Mouse (Mus musculus): ENCODE data around the gene Myd88. TPM values are rescaled to one million over a fixed set of nuclear protein-coding genes. Genes with fewer than 3 reads are reported as not detected.

Gene Myd88
- polyA plus RNA-seq (2015; fragmentation: Nextera tagmentation; extraction: Ambion mirVana) = 15.0 and 22.0 TPM in 2 replicates

GRCm38 (mm10) chr9:119340909-119341816, at the start of gene Myd88:
Gene Myd88, minus strand, starts transcription at chr9:119341411.

GRCm38 (mm10) chr9:119365284-119365683, 24.1 kb upstream of the Myd88 start, which contains the start of gene Slc22a14:
Gene Slc22a14, minus strand, starts transcription at chr9:119365553.

GRCm38 (mm10) chr9:119357331-119358057, 16.3 kb upstream of the Myd88 start, which contains the start of gene Xylb:
Gene Xylb, plus strand, starts transcription at chr9:119357381.

GRCm38 (mm10) chr9:119339558-119340211, 1.5 kb downstream of the Myd88 start, which contains the start of gene Acaa1a:
Gene Acaa1a, plus strand, starts transcription at chr9:119339676.

GRCm38 (mm10) chr9:119322289-119323259, 18.6 kb downstream of the Myd88 start, which contains the start of gene Oxsr1:
Gene Oxsr1, minus strand, starts transcription at chr9:119322427.

Other genes starting within 250 kb of the Myd88 start
- 9.3 and 11.6 TPM in 2 replicates for gene Plcd1, start 247.9 kb downstream of the Myd88 start, polyA plus RNA-seq (2015; fragmentation: Nextera tagmentation; extraction: Ambion mirVana)
- 0.06 and 0.16 TPM in 2 replicates for gene Dlec1, start 238.9 kb downstream of the Myd88 start, polyA plus RNA-seq (2015; fragmentation: Nextera tagmentation; extraction: Ambion mirVana)
- 1.6 and 8.8 TPM in 2 replicates for gene Acaa1b, start 184.3 kb downstream of the Myd88 start, polyA plus RNA-seq (2015; fragmentation: Nextera tagmentation; extraction: Ambion mirVana)
- gene Gm47289, start 182.2 kb downstream of the Myd88 start, polyA plus RNA-seq (2015; fragmentation: Nextera tagmentation; extraction: Ambion mirVana) = not detected in 2 replicates
- not detected in 2 replicates for gene Slc22a13, start 132.3 kb downstream of the Myd88 start, polyA plus RNA-seq (2015; fragmentation: Nextera tagmentation; extraction: Ambion mirVana)
- 7.4 and 8.1 TPM in 2 replicates for gene Oxsr1, start 19.0 kb downstream of the Myd88 start, polyA plus RNA-seq (2015; fragmentation: Nextera tagmentation; extraction: Ambion mirVana)
- 69.8 and 81.8 TPM in 2 replicates for gene Acaa1a, start 1.7 kb downstream of the Myd88 start, polyA plus RNA-seq (2015; fragmentation: Nextera tagmentation; extraction: Ambion mirVana)
- gene Xylb, start 16.0 kb upstream of the Myd88 start, polyA plus RNA-seq (2015; fragmentation: Nextera tagmentation; extraction: Ambion mirVana) = 0.55 and 0.74 TPM in 2 replicates
- 0.06 and 0.10 TPM in 2 replicates for gene Slc22a14, start 24.1 kb upstream of the Myd88 start, polyA plus RNA-seq (2015; fragmentation: Nextera tagmentation; extraction: Ambion mirVana)
- 17.0 and 21.7 TPM in 2 replicates for gene Acvr2b, start 60.7 kb upstream of the Myd88 start, polyA plus RNA-seq (2015; fragmentation: Nextera tagmentation; extraction: Ambion mirVana)
- 3.4 and 4.6 TPM in 2 replicates for gene Exog, start 103.5 kb upstream of the Myd88 start, polyA plus RNA-seq (2015; fragmentation: Nextera tagmentation; extraction: Ambion mirVana)
- 1.2 and 3.3 TPM in 2 replicates for gene Scn5a, start 237.6 kb upstream of the Myd88 start, polyA plus RNA-seq (2015; fragmentation: Nextera tagmentation; extraction: Ambion mirVana)